Mouse (Mus musculus): ENCODE data around the gene Ahnak.

DNA sequence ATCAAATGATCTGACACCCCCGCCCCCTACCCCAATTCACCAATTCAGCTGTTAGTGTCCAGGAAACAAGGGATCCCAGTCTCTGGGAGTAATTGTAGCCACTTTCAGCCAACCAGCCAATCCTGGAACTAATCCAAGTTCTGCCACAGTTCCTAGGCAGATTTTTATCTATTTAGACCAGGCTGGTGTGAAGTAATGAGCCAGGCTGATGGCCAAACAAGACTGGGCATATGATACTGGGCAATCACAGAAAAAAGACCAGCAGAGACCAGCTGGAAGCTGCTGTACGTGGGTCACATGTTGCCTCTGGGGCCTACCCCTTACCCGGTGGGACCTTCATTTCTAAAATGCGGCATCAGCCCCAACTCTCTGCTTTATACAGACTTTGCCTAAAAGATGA lies 37.5 kb downstream of the Ahnak start:
- TF ChIP-seq CTCF (IDR thresholded peaks at IDR 0.05; ENCODE audit: extremely low read depth, insufficient read length, insufficient replicate concordance, low read depth, low read length) (no peak), POLR2A (IDR thresholded peaks at IDR 0.05; ENCODE audit: low read depth, low read length) (no peak)
